Mouse (Mus musculus): ENCODE measurements around the gene Olfr147. TPM values are rescaled to one million over a fixed set of nuclear protein-coding genes. Genes with fewer than 3 reads are reported as not detected.
"Not testable (repeated sequence)": the region's sequence is repeated elsewhere in the genome, so short reads cannot be mapped to it uniquely, and the experiment has no call there.

Gene Olfr147
- polyA plus RNA-seq (2015; fragmentation: Nextera tagmentation; extraction: Ambion mirVana), result not detected in 2 replicates

GRCm38 (mm10) chr9:38401398-38401797, at the start of gene Olfr147:
Gene Olfr147, plus strand, starts transcription at chr9:38401698.
- WGBS, result 78% methylated on average over 1 of the region's 1 CpGs
- ATAC-seq (ENCODE audit: insufficient number of reproducible peaks, insufficient read depth, low FRiP score, low TSS enrichment, low read depth), result no peak

GRCm38 (mm10) chr9:38366596-38366995, 34.9 kb upstream of the Olfr147 start, which contains the start of gene Olfr250:
Gene Olfr250, plus strand, starts transcription at chr9:38366896.
- Histone ChIP-seq H3K9me3 (no peaks in the 10 kb centered on the region), H3K4me3 (no peak within 1 kb of the TSS), H3K4me2 (no peak within 1 kb of the TSS), H3K36me3 (no peaks in the 10 kb centered on the region), H3K27me3 (no peaks in the 10 kb centered on the region), H3K27ac (no peak within 1 kb of the TSS), H3K9ac (no peak within 1 kb of the TSS), H3K4me1 (no peaks in the 10 kb centered on the region)
- no peak for ATAC-seq (ENCODE audit: insufficient number of reproducible peaks, insufficient read depth, low FRiP score, low TSS enrichment, low read depth)
- WGBS, result 89% methylated on average over 2 of the region's 2 CpGs

More at GRCm38 (mm10) chr9:38401398-38401797, at the start of gene Olfr147:
- Histone ChIP-seq H3K4me3 (no peak within 1 kb of the TSS), H3K4me1 (no peaks in the 10 kb centered on the region), H3K36me3 (no peaks in the 10 kb centered on the region), H3K4me2 (no peak within 1 kb of the TSS), H3K27ac (no peak within 1 kb of the TSS), H3K27me3 (no peaks in the 10 kb centered on the region), H3K9me3 (no peaks in the 10 kb centered on the region), H3K9ac (no peak within 1 kb of the TSS)

DNA sequence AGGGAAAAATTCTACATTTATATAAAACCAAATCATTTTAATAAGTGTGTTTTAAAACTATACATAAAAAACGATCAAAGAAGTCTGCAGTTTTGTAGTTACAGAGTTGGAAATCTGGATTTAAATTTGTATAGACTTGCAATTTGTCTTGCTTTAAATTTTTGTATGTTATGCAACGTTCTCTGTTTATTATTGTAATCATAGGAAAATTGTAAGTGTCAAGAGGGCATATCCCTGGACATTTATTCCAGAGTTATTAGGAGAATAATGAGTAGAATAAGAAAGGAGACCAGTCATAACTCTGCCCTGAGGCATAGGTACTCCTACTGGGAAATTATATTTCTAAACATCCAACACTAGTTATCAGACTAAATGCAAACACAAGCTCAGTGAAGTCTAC, 24.7 kb upstream of the Olfr147 start, which contains the start of gene Olfr251:
Gene Olfr251, plus strand, starts transcription at position 301 of the 400 bp plus-strand sequence.
- no peaks in the 10 kb centered on the region for H3K4me1 ChIP-seq
- ATAC-seq (ENCODE audit: insufficient number of reproducible peaks, insufficient read depth, low FRiP score, low TSS enrichment, low read depth), result no peak
- no peaks in the 10 kb centered on the region for H3K36me3 ChIP-seq
- 59% methylated on average over 2 of the region's 2 CpGs for WGBS
- H3K9me3 ChIP-seq, result no peaks in the 10 kb centered on the region
- H3K4me2 ChIP-seq, result no peak within 1 kb of the TSS
- H3K4me3 ChIP-seq, result no peak within 1 kb of the TSS
- H3K9ac ChIP-seq, result no peak within 1 kb of the TSS
- no peak within 1 kb of the TSS for H3K27ac ChIP-seq
- no peaks in the 10 kb centered on the region for H3K27me3 ChIP-seq

DNA sequence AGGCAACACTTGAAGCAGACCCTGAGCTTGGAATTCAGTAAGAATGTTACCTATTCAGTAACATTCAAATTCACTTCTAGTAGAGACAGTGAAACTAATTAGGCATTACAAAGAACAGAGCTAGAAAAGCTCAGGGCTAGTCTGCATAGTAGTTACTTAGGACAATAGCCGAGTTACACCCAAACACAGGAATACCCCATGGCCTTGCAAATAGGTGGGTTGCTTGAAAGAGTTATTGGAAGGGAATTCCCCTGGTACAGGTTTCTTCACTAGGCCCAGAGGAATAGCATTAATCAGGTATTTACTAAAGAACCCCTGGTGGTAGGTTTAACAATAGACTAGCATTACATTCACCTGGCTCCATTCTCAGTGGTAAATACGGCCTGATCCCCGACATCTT, 6.0 kb downstream of the Olfr147 start:
- 90% methylated on average over 3 of the region's 3 CpGs for WGBS
- H3K9ac ChIP-seq; H3K36me3 ChIP-seq; H3K4me2 ChIP-seq; H3K4me3 ChIP-seq; H3K9me3 ChIP-seq; H3K27ac ChIP-seq; H3K4me1 ChIP-seq; ATAC-seq (ENCODE audit: insufficient number of reproducible peaks, insufficient read depth, low FRiP score, low TSS enrichment, low read depth); H3K27me3 ChIP-seq: not testable (repeated sequence)

DNA sequence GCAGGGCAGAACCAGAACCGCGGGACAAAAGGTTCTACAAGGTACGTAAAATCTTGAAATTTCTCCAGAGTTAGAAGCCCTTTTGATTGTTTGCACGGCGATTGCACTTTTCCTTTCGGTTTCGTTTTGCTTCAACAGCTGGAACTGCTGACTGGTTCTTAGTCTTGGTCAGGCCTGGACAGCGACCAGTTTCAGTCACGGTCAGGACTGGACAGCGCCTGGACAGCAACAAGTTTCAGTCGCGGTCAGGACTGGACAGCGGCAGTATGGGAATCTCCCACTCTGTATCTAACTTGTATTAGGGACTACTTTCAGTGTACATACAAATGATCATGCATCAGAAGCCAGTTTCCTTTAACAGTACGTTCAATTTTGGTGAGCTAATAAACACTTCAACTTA, 12.0 kb downstream of the Olfr147 start:
- not testable (repeated sequence) for H3K9ac ChIP-seq; H3K4me1 ChIP-seq; H3K9me3 ChIP-seq; H3K27ac ChIP-seq; H3K36me3 ChIP-seq; ATAC-seq (ENCODE audit: insufficient number of reproducible peaks, insufficient read depth, low FRiP score, low TSS enrichment, low read depth); H3K4me2 ChIP-seq; H3K4me3 ChIP-seq; H3K27me3 ChIP-seq
- whole genome bisulfite sequencing, result 91% methylated on average over 14 of the region's 14 CpGs

DNA sequence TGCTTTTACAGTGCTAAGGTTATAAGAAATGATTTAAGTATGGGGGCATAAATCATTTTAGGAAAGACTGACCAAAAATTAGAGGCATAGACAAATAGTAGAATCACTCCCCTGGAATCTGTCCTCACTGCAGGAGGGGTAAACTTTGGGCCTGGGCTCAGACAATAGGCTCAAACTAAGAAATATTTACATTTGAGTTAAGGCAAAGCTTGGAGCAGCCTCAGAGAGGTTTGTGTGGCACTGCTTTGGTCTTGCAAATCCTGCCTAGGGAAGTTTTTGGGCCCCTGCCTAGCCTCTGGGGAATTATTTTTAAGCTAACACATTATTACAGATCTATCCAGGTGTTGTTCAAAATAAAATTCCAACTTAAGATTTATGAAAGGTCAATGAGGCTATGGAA, 22.3 kb downstream of the Olfr147 start:
- Histone ChIP-seq H3K36me3 (no peaks in the 10 kb centered on the region), H3K9me3 (no peaks in the 10 kb centered on the region), H3K9ac (no peak overlapping the region), H3K27ac (no peak overlapping the region), H3K27me3 (no peaks in the 10 kb centered on the region), H3K4me2 (no peak overlapping the region), H3K4me1 (no peaks in the 10 kb centered on the region), H3K4me3 (no peak overlapping the region)
- ATAC-seq (ENCODE audit: insufficient number of reproducible peaks, insufficient read depth, low FRiP score, low TSS enrichment, low read depth), result no peak

DNA sequence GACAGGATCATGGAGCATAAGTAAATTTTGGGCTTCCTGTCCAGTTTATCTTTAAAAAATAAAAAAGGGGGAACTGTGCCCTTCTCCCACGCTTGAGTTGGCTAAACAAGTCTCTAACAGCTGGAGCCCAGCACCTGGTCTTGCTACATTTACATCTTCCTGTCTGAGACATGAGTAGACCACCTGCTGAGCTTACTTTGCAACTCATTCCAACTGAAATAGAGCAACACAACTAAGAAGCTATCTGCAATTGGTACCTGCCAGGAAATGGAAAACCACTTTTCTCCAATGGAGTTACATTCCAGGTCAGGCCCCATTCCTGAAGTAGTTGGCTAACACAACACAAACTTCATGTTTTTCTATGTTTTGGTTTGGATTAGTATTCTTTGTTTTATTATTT, 25.5 kb downstream of the Olfr147 start:
- ATAC-seq (ENCODE audit: insufficient number of reproducible peaks, insufficient read depth, low FRiP score, low TSS enrichment, low read depth), result no peak
- no peak overlapping the region for H3K9ac ChIP-seq
- no peaks in the 10 kb centered on the region for H3K4me1 ChIP-seq
- H3K27me3 ChIP-seq, result no peaks in the 10 kb centered on the region
- no peak overlapping the region for H3K4me3 ChIP-seq
- no peaks in the 10 kb centered on the region for H3K36me3 ChIP-seq
- H3K4me2 ChIP-seq, result no peak overlapping the region
- 40% methylated on average over 1 of the region's 1 CpGs for WGBS
- no peak overlapping the region for H3K27ac ChIP-seq
- no peaks in the 10 kb centered on the region for H3K9me3 ChIP-seq

DNA sequence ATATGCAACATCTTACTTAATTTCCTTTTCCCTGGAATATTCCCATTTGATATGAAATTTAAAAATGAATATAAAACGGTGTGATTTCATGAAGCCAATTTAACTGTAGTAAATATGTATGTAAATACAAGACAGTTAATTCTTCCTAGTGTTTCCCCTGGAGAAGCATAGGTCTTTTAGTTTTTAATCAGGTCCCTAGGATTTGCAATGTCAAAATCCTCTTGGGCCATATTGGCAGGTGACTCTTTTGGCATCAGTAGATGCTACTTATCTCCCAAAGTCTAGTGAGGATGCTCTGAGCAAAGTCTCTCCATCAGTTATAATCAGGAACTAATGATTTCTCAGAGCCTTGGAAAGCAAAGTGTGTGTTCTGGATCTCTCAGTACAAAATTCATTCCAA, 27.7 kb downstream of the Olfr147 start, which contains the start of gene Olfr901:
Gene Olfr901, plus strand, starts transcription at position 301 of the 400 bp plus-strand sequence.
- Histone ChIP-seq H3K9me3 (no peaks in the 10 kb centered on the region), H3K4me3 (no peak within 1 kb of the TSS), H3K27me3 (no peaks in the 10 kb centered on the region), H3K36me3 (no peaks in the 10 kb centered on the region), H3K4me1 (no peaks in the 10 kb centered on the region), H3K9ac (no peak within 1 kb of the TSS), H3K27ac (no peak within 1 kb of the TSS), H3K4me2 (no peak within 1 kb of the TSS)
- ATAC-seq (ENCODE audit: insufficient number of reproducible peaks, insufficient read depth, low FRiP score, low TSS enrichment, low read depth), result no peak
- WGBS, result 78% methylated on average over 1 of the region's 1 CpGs

GRCm38 (mm10) chr9:38447352-38447751, 45.9 kb downstream of the Olfr147 start, which contains the start of gene Olfr902:
Gene Olfr902, plus strand, starts transcription at chr9:38447652.
- WGBS, result 82% methylated on average over 5 of the region's 5 CpGs
- Histone ChIP-seq H3K36me3 (no peaks in the 10 kb centered on the region), H3K4me3 (no peak within 1 kb of the TSS), H3K27ac (no peak within 1 kb of the TSS), H3K27me3 (no peaks in the 10 kb centered on the region), H3K4me1 (no peaks in the 10 kb centered on the region), H3K9ac (no peak within 1 kb of the TSS), H3K4me2 (no peak within 1 kb of the TSS), H3K9me3 (no peaks in the 10 kb centered on the region)
- ATAC-seq (ENCODE audit: insufficient number of reproducible peaks, insufficient read depth, low FRiP score, low TSS enrichment, low read depth), result no peak

Other genes with a start within 250 kb of the Olfr147 start
- not detected in 2 replicates for gene Olfr891, start 220.9 kb upstream of the Olfr147 start, polyA plus RNA-seq (2015; fragmentation: Nextera tagmentation; extraction: Ambion mirVana)
- 0.14 TPM in 1 of 2 replicates, not detected in the other for gene Olfr893, start 193.3 kb upstream of the Olfr147 start, polyA plus RNA-seq (2015; fragmentation: Nextera tagmentation; extraction: Ambion mirVana)
- not detected in 2 replicates for gene Olfr894, start 183.6 kb upstream of the Olfr147 start, polyA plus RNA-seq (2015; fragmentation: Nextera tagmentation; extraction: Ambion mirVana)
- gene Olfr143, start 148.9 kb upstream of the Olfr147 start, polyA plus RNA-seq (2015; fragmentation: Nextera tagmentation; extraction: Ambion mirVana), result not detected in 2 replicates
- not detected in 2 replicates for gene Olfr895, start 133.8 kb upstream of the Olfr147 start, polyA plus RNA-seq (2015; fragmentation: Nextera tagmentation; extraction: Ambion mirVana)
- gene Olfr896-ps1, start 110.6 kb upstream of the Olfr147 start, polyA plus RNA-seq (2015; fragmentation: Nextera tagmentation; extraction: Ambion mirVana), result not detected in 2 replicates
- not detected in 2 replicates for gene Olfr25, start 72.6 kb upstream of the Olfr147 start, polyA plus RNA-seq (2015; fragmentation: Nextera tagmentation; extraction: Ambion mirVana)
- not detected in 2 replicates for gene Olfr898, start 53.3 kb upstream of the Olfr147 start, polyA plus RNA-seq (2015; fragmentation: Nextera tagmentation; extraction: Ambion mirVana)
- not detected in 2 replicates for gene Olfr250, start 34.8 kb upstream of the Olfr147 start, polyA plus RNA-seq (2015; fragmentation: Nextera tagmentation; extraction: Ambion mirVana)
- gene Olfr251, start 24.6 kb upstream of the Olfr147 start, polyA plus RNA-seq (2015; fragmentation: Nextera tagmentation; extraction: Ambion mirVana), result not detected in 2 replicates
- not detected in 2 replicates for gene Olfr901, start 27.8 kb downstream of the Olfr147 start, polyA plus RNA-seq (2015; fragmentation: Nextera tagmentation; extraction: Ambion mirVana)
- not detected in 2 replicates for gene Olfr902, start 46.0 kb downstream of the Olfr147 start, polyA plus RNA-seq (2015; fragmentation: Nextera tagmentation; extraction: Ambion mirVana)
- gene Olfr904, start 61.4 kb downstream of the Olfr147 start, polyA plus RNA-seq (2015; fragmentation: Nextera tagmentation; extraction: Ambion mirVana), result not detected in 2 replicates
- gene Olfr905, start 69.4 kb downstream of the Olfr147 start, polyA plus RNA-seq (2015; fragmentation: Nextera tagmentation; extraction: Ambion mirVana), result not detected in 2 replicates
- gene Olfr906, start 85.4 kb downstream of the Olfr147 start, polyA plus RNA-seq (2015; fragmentation: Nextera tagmentation; extraction: Ambion mirVana), result not detected in 2 replicates
- gene Olfr907, start 94.1 kb downstream of the Olfr147 start, polyA plus RNA-seq (2015; fragmentation: Nextera tagmentation; extraction: Ambion mirVana), result not detected in 2 replicates
- gene Olfr911-ps1, start 119.9 kb downstream of the Olfr147 start, polyA plus RNA-seq (2015; fragmentation: Nextera tagmentation; extraction: Ambion mirVana), result not detected in 2 replicates
- gene Olfr910, start 136.2 kb downstream of the Olfr147 start, polyA plus RNA-seq (2015; fragmentation: Nextera tagmentation; extraction: Ambion mirVana), result not detected in 2 replicates
- gene Olfr912, start 178.5 kb downstream of the Olfr147 start, polyA plus RNA-seq (2015; fragmentation: Nextera tagmentation; extraction: Ambion mirVana), result not detected in 2 replicates
- gene Olfr913, start 191.1 kb downstream of the Olfr147 start, polyA plus RNA-seq (2015; fragmentation: Nextera tagmentation; extraction: Ambion mirVana), result not detected in 2 replicates
- gene Olfr914, start 203.4 kb downstream of the Olfr147 start, polyA plus RNA-seq (2015; fragmentation: Nextera tagmentation; extraction: Ambion mirVana), result not detected in 2 replicates